Mouse (Mus musculus): ENCODE measurements at regions not wholly inside any gene's neighbourhood (a gene's known extent, or its start where the extent isn't known, plus 50 kb on each side); places are given as distances from the start of the nearest gene placed in this dataset.

- no peaks in the 10 kb centered on the region for H3K36me3 ChIP-seq (ENCODE audit: control insufficient read depth, insufficient read depth, low read length)
- peaks cover 5% of the 10 kb centered on the region; the same call in 1 of the 2 replicates for H3K4me1 ChIP-seq (replicated peaks; ENCODE audit: control insufficient read depth, insufficient read depth)
- no peak overlapping the region for H3K4me3 ChIP-seq (ENCODE audit: low read depth, low read length)
- ATAC-seq (ENCODE audit: low FRiP score, low TSS enrichment) (no peak), DNase-seq (ENCODE audit: low spot score) (no peak)
- no peaks in the 10 kb centered on the region for H3K9me3 ChIP-seq (ENCODE audit: control insufficient read depth, low read length)
- 80% methylated on average over 6 of the region's 6 CpGs for WGBS
- no peak for TF ChIP-seq EP300 (optimal IDR thresholded peaks at IDR 0.05)
- no peak for TF ChIP-seq CTCF (IDR thresholded peaks at IDR 0.05; ENCODE audit: low read depth)
- no peaks in the 10 kb centered on the region for H3K27me3 ChIP-seq (ENCODE audit: control insufficient read depth, insufficient read depth, low read length)
- no peak overlapping the region for H3K9ac ChIP-seq (ENCODE audit: low read length)
- no peak overlapping the region for H3K4me2 ChIP-seq (replicated peaks; ENCODE audit: low read depth)
- no peak overlapping the region for H3K27ac ChIP-seq (replicated peaks)
These were observed 76.1 kb upstream of the Serp2 start for GRCm38 (mm10) chr14:76632763-76633162.

GRCm38 (mm10) chr14:76631740-76632139 lies 75.1 kb upstream of the Serp2 start:
- H3K9me3 ChIP-seq (ENCODE audit: control insufficient read depth, low read length) = no peaks in the 10 kb centered on the region
- H3K36me3 ChIP-seq (ENCODE audit: control insufficient read depth, insufficient read depth, low read length) = no peaks in the 10 kb centered on the region
- ATAC-seq (ENCODE audit: low FRiP score, low TSS enrichment) = no peak
- TF ChIP-seq EP300 (optimal IDR thresholded peaks at IDR 0.05) = no peak
- TF ChIP-seq CTCF (IDR thresholded peaks at IDR 0.05; ENCODE audit: low read depth) = no peak
- no peak overlapping the region for H3K27ac ChIP-seq (replicated peaks)
- H3K4me2 ChIP-seq (replicated peaks; ENCODE audit: low read depth) = no peak overlapping the region
- H3K9ac ChIP-seq (ENCODE audit: low read length) = no peak overlapping the region
- no peak for DNase-seq (ENCODE audit: low spot score)
- WGBS = 72% methylated on average over 6 of the region's 6 CpGs
- no peaks in the 10 kb centered on the region for H3K27me3 ChIP-seq (ENCODE audit: control insufficient read depth, insufficient read depth, low read length)
- no peak overlapping the region for H3K4me3 ChIP-seq (ENCODE audit: low read depth, low read length)
- peaks cover 5% of the 10 kb centered on the region; the same call in 1 of the 2 replicates for H3K4me1 ChIP-seq (replicated peaks; ENCODE audit: control insufficient read depth, insufficient read depth)

- Histone ChIP-seq H3K27ac (replicated peaks) (no peak overlapping the region), H3K9ac (ENCODE audit: low read length) (no peak overlapping the region), H3K36me3 (ENCODE audit: control insufficient read depth, insufficient read depth, low read length) (no peaks in the 10 kb centered on the region), H3K27me3 (ENCODE audit: control insufficient read depth, insufficient read depth, low read length) (no peaks in the 10 kb centered on the region), H3K4me3 (ENCODE audit: low read depth, low read length) (no peak overlapping the region), H3K4me2 (replicated peaks; ENCODE audit: low read depth) (no peak overlapping the region), H3K4me1 (replicated peaks; ENCODE audit: control insufficient read depth, insufficient read depth) (peaks cover 5% of the 10 kb centered on the region; the same call in 1 of the 2 replicates), H3K9me3 (ENCODE audit: control insufficient read depth, low read length) (no peaks in the 10 kb centered on the region)
- ATAC-seq (ENCODE audit: low FRiP score, low TSS enrichment) (no peak), DNase-seq (ENCODE audit: low spot score) (no peak)
- TF ChIP-seq CTCF (IDR thresholded peaks at IDR 0.05; ENCODE audit: low read depth) (no peak), EP300 (optimal IDR thresholded peaks at IDR 0.05) (no peak)
- 85% methylated on average over 4 of the region's 4 CpGs for WGBS
These were observed 74.5 kb upstream of the Serp2 start for GRCm38 (mm10) chr14:76631181-76631580.

- no peak for TF ChIP-seq EP300 (optimal IDR thresholded peaks at IDR 0.05)
- TF ChIP-seq CTCF (IDR thresholded peaks at IDR 0.05; ENCODE audit: low read depth) = no peak
- Histone ChIP-seq H3K9me3 (ENCODE audit: control insufficient read depth, low read length) (no peaks in the 10 kb centered on the region), H3K4me1 (replicated peaks; ENCODE audit: control insufficient read depth, insufficient read depth) (peaks cover 7% of the 10 kb centered on the region; the same call in 1 of the 2 replicates), H3K27me3 (ENCODE audit: control insufficient read depth, insufficient read depth, low read length) (no peaks in the 10 kb centered on the region), H3K27ac (replicated peaks) (no peak overlapping the region), H3K4me2 (replicated peaks; ENCODE audit: low read depth) (no peak overlapping the region), H3K4me3 (ENCODE audit: low read depth, low read length) (no peak overlapping the region), H3K36me3 (ENCODE audit: control insufficient read depth, insufficient read depth, low read length) (no peaks in the 10 kb centered on the region), H3K9ac (ENCODE audit: low read length) (no peak overlapping the region)
- 68% methylated on average over 11 of the region's 11 CpGs for WGBS
- ATAC-seq (ENCODE audit: low FRiP score, low TSS enrichment) (no peak), DNase-seq (ENCODE audit: low spot score) (no peak)
These were observed 73.3 kb upstream of the Serp2 start for GRCm38 (mm10) chr14:76629913-76630478.

- Histone ChIP-seq H3K4me2 (replicated peaks; ENCODE audit: low read depth) (no peak overlapping the region), H3K9me3 (ENCODE audit: control insufficient read depth, low read length) (no peaks in the 10 kb centered on the region), H3K9ac (ENCODE audit: low read length) (no peak overlapping the region), H3K36me3 (ENCODE audit: control insufficient read depth, insufficient read depth, low read length) (no peaks in the 10 kb centered on the region), H3K4me3 (ENCODE audit: low read depth, low read length) (no peak overlapping the region), H3K27me3 (ENCODE audit: control insufficient read depth, insufficient read depth, low read length) (no peaks in the 10 kb centered on the region), H3K4me1 (replicated peaks; ENCODE audit: control insufficient read depth, insufficient read depth) (peaks cover 10% of the 10 kb centered on the region; the same call in 1 of the 2 replicates), H3K27ac (replicated peaks) (no peak overlapping the region)
- TF ChIP-seq CTCF (IDR thresholded peaks at IDR 0.05; ENCODE audit: low read depth) (no peak), EP300 (optimal IDR thresholded peaks at IDR 0.05) (no peak)
- DNase-seq (ENCODE audit: low spot score) = no peak
- WGBS = 84% methylated on average over 10 of the region's 10 CpGs
- ATAC-seq (ENCODE audit: low FRiP score, low TSS enrichment) = no peak
These were observed 71.6 kb upstream of the Serp2 start for GRCm38 (mm10) chr14:76628182-76628892.

Measured in stomach, postnatal 0 days (tissue).